Mouse (Mus musculus) forebrain, postnatal 0 days (tissue): ENCODE results near the gene Hivep3. TPM values are rescaled to one million over a fixed set of nuclear protein-coding genes. Genes with fewer than 3 reads are reported as not detected.
A peak's percentile ranks its signal among the peaks of the same experiment; 100 is the strongest.

Experiments used
- ATAC-seq: fragments of 200-750 bp; cut with Nextera tagmentation; 2 replicates; pipeline ENCODE4 v1.8.0; 2017; ENCODE audit warnings: mild to moderate bottlenecking, moderate library complexity
- DNase-seq: peaks from one replicate; pipeline ENCODE4 v3.0.0-alpha.2; 2015
- H3K27ac ChIP-seq: fragments of 300-500 bp; sonication (generic); 2 replicates; pipeline ENCODE4 v1.5.1; 2014; ENCODE audit warnings: low read depth, mild to moderate bottlenecking, antibody characterized with exemption, low read length, moderate library complexity, mixed read lengths
- H3K27me3 ChIP-seq: fragments of 300-500 bp; sonication (generic); 2 replicates; pipeline ENCODE4 v1.6.1; 2014; ENCODE audit warnings: mild to moderate bottlenecking, low read length, mixed read lengths; ENCODE audit not compliant: insufficient read depth
- H3K36me3 ChIP-seq: fragments of 300-500 bp; sonication (generic); 2 replicates; pipeline ENCODE4 v1.6.1; 2014; ENCODE audit warnings: mild to moderate bottlenecking, moderate library complexity; ENCODE audit not compliant: insufficient read depth
- H3K4me1 ChIP-seq: fragments of 300-500 bp; sonication (generic); 2 replicates; pipeline ENCODE4 v1.6.1; 2014; ENCODE audit warnings: antibody characterized with exemption; ENCODE audit not compliant: insufficient read depth
- H3K4me2 ChIP-seq: fragments of 300-500 bp; sonication (generic); 2 replicates; pipeline ENCODE4 v1.6.1; 2014; ENCODE audit warnings: low read depth, mild to moderate bottlenecking, moderate library complexity
- H3K4me3 ChIP-seq: fragments of 300-500 bp; sonication (generic); 2 replicates; pipeline ENCODE4 v1.5.1; 2014; ENCODE audit warnings: low read depth, low read length, mixed read lengths
- H3K9ac ChIP-seq: fragments of 300-500 bp; sonication (generic); 2 replicates; pipeline ENCODE4 v1.6.1; 2014; ENCODE audit warnings: mild to moderate bottlenecking
- H3K9me3 ChIP-seq: fragments of 300-500 bp; sonication (generic); 2 replicates; pipeline ENCODE4 v1.6.1; 2016; ENCODE audit warnings: low read length
- CTCF ChIP-seq: sonication (generic); IDR thresholded peaks from 2 replicates; pipeline ENCODE4 v1.5.1; 2016; ENCODE audit warnings: antibody characterized with exemption, control low read depth, low read depth
- WGBS: fragments of 180-500 bp; shearing (Covaris S2); extraction: QIAGEN DNeasy Blood & Tissue Kit; methylation state at CpG from one replicate; pipeline ENCODE4 v1.1.7; 2014; 5-methylcytosine and 5-hydroxymethylcytosine counted together
- polyA plus RNA-seq: library from polyadenylated mRNA; unstranded; fragments of >200 nt; fragmentation: Nextera tagmentation; extraction: Ambion mirVana; gene quantifications from 2 replicates; pipeline ENCODE4 v1.2.1, GENCODE M21; 2015
- total RNA-seq: library from RNA; depleted of rRNA; stranded (reverse); fragments of >200 nt; gene quantifications from 2 replicates; pipeline ENCODE4 v1.2.3, GENCODE M21; 2014

Gene Hivep3
- total and polyA plus RNA-seq, 2 experiments from 2014 or later = 16.9 to 21.3 TPM

DNA sequence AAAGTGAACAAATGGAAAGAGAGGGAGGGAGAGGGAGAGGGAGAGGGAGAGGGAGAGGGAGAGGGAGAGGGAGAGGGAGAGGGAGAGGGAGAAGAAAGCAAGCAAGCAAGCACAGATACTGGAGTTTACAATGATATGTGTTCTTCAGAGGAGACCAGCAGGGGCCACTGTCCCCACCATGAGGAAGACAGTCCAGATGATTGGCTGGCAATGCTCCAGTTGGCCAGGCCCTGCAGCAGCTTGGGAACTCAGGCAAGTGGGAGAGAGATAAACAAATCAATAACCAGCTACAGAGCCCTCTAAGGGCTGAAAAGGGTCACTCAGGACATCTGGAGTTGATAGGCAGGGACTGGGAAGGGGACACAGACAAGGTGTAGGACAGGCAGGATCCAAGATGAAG is 169.7 kb downstream of the Hivep3 start:
- Histone ChIP-seq H3K27ac (no peak overlapping the region), H3K36me3 (no peaks in the 10 kb centered on the region), H3K27me3 (no peaks in the 10 kb centered on the region), H3K4me1 (peaks cover 14% of the 10 kb centered on the region), H3K9ac (no peak overlapping the region), H3K9me3 (no peaks in the 10 kb centered on the region), H3K4me2 (no peak overlapping the region), H3K4me3 (no peak overlapping the region)
- ATAC-seq (peak; percentile 23; the same call in 1 of the 2 replicates), DNase-seq (peak; percentile 64)
- TF ChIP-seq CTCF = peak; percentile 23; the same call in 1 of the 2 replicates

DNA sequence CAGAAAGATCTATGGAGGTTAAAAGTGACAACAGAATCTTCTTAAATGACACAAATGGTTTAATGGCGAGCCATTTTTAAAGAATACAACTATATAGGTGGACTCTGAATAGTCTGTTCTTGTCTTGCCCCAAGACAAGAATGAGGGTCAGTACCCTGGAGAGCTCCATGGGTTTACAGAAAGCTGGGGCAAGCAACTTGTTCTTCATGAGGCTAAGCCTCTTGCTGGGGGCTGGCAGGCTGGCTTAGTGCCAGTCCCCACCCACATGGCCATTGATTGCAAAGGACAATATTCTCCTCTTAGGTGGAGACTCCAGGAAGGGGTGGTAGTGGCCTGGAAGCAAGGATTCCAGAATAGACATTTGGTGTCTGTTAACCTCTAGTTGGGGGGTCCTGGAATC is 170.2 kb downstream of the Hivep3 start:
- no peak overlapping the region for H3K9ac ChIP-seq
- peaks cover 14% of the 10 kb centered on the region for H3K4me1 ChIP-seq
- H3K27ac ChIP-seq = no peak overlapping the region
- no peak overlapping the region for H3K4me3 ChIP-seq
- DNase-seq (no peak), ATAC-seq (no peak)
- H3K27me3 ChIP-seq = no peaks in the 10 kb centered on the region
- no peaks in the 10 kb centered on the region for H3K36me3 ChIP-seq
- TF ChIP-seq CTCF = no peak
- H3K4me2 ChIP-seq = no peak overlapping the region
- 79% methylated on average over 1 of the region's 1 CpGs for WGBS
- H3K9me3 ChIP-seq = no peaks in the 10 kb centered on the region

DNA sequence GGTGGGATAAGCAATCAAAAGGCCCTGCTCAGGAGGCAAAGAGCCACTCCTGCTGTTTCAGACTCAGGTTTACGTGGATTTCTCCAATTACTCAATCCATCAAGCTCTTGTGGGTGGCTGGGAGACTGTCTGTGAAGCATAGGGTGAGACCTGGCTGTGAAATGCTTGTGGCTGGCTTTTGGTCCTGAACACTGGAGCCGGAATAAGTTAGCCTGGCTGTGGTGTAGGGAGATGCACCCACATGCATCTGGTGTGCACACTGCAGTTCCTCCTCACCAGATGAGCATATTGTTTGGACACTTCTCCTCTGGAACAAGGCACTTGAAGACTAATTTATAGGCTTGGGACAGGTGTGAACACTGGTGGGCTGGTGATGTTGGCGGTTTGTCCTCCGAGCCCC is 170.7 kb downstream of the Hivep3 start:
- Histone ChIP-seq H3K9ac (no peak overlapping the region), H3K9me3 (no peaks in the 10 kb centered on the region), H3K4me3 (no peak overlapping the region), H3K27ac (no peak overlapping the region), H3K36me3 (no peaks in the 10 kb centered on the region), H3K27me3 (no peaks in the 10 kb centered on the region), H3K4me1 (peaks cover 14% of the 10 kb centered on the region), H3K4me2 (no peak overlapping the region)
- TF ChIP-seq CTCF = no peak
- DNase-seq = no peak
- 88% methylated on average over 4 of the region's 4 CpGs for WGBS
- no peak for ATAC-seq

DNA sequence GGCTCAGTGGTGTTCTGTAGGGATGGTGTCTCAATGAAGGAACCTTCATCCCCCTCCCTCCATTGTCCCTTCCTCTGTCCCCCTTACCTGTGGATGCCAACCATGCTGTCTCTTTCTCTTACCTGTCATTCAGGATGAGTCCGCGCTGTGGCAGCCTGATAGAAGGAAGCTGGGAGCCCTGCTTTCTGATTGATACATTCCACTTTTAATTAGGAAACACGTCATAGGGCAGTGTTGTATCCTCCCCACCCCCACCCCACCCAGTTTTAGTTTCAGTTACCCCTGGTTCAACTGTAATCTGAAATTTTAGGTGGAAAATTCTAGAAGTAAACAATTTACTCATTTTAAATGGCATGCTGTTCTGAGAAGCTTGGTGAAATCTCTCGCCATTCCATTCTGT is 173.5 kb downstream of the Hivep3 start:
- no peak for DNase-seq
- TF ChIP-seq CTCF = no peak

DNA sequence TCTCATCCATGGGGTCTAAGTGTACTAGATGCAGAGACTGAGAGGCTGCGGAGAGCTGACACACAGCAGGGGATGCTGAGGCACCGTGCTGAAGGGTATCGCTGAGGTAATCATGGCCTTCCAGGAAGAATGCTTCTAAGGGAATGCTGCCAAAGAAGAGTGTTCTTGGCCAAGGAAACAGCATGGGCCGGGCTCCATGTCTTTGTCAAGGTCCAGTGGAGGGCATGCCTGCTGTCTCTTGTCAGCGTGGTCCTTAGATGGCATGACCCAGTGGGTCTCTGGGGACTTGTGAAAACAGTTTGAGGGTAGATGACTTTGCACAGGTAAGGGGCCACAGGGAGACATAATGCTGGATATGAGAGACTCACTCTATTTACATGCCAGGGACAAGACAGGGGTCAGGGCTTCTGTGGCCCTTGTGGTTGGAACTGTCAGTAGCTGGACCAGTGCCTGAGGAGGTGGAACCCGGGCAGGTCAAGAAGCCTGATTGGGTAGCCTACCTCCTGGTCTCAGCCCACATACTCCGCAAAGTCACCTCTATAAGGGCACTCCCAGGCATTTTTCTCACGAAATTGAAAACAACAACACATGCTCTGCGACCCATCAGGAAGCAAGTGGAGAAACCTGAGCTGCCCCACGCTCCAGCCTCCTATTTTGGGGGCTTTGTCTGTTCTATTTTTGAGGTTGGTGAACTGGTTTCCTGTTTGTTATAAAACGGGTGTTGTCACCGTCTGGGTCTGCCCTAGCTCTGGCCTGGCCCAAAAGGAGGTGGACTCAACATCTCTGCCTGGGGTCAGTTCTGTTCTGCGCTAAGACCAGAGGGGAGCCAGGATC is 177.7 kb downstream of the Hivep3 start:
- DNase-seq = no peak
- no peak overlapping the region for H3K4me3 ChIP-seq

More for the DNA sequence above, 173.5 kb downstream of the Hivep3 start:
- Histone ChIP-seq H3K9ac (no peak overlapping the region), H3K4me1 (peaks cover 8% of the 10 kb centered on the region; the same call in 1 of the 2 replicates), H3K27ac (no peak overlapping the region), H3K4me3 (no peak overlapping the region), H3K36me3 (no peaks in the 10 kb centered on the region), H3K4me2 (no peak overlapping the region), H3K27me3 (no peaks in the 10 kb centered on the region), H3K9me3 (no peaks in the 10 kb centered on the region)
- 92% methylated on average over 4 of the region's 4 CpGs for WGBS
- no peak for ATAC-seq

DNA sequence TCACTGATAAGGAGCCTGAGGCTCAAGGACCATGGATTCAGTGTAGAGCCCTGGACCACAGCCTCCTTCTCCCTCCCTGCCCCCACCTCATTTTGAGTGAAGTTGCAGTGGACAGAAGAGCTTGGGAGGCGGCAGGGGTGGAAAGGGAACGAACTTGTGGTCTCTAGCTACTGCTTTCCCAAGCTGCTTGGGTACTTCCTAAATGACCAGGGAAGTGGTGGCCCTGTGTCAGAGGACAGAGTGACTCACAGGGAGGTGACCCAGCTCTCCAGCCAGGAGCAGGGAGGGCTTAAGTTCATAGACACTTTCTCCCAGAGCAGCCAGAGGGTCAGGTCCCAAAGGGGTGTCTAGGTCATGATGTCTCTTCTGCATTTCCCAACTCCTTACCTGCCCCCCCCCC is 178.6 kb downstream of the Hivep3 start:
- ATAC-seq = no peak
- no peak for DNase-seq
- Histone ChIP-seq H3K36me3 (no peaks in the 10 kb centered on the region), H3K9ac (no peak overlapping the region), H3K27me3 (no peaks in the 10 kb centered on the region), H3K4me3 (no peak overlapping the region), H3K4me1 (no peaks in the 10 kb centered on the region), H3K9me3 (no peaks in the 10 kb centered on the region), H3K27ac (no peak overlapping the region), H3K4me2 (no peak overlapping the region)
- 81% methylated on average over 2 of the region's 2 CpGs for WGBS
- TF ChIP-seq CTCF = no peak

More for the DNA sequence above, 177.7 kb downstream of the Hivep3 start:
- H3K9ac ChIP-seq = no peak overlapping the region
- no peak for TF ChIP-seq CTCF
- no peak overlapping the region for H3K4me2 ChIP-seq
- no peak overlapping the region for H3K27ac ChIP-seq
- H3K4me1 ChIP-seq = no peaks in the 10 kb centered on the region
- H3K36me3 ChIP-seq = no peaks in the 10 kb centered on the region
- H3K27me3 ChIP-seq = no peaks in the 10 kb centered on the region
- 77% methylated on average over 13 of the region's 13 CpGs for WGBS
- ATAC-seq = no peak
- H3K9me3 ChIP-seq = no peaks in the 10 kb centered on the region

DNA sequence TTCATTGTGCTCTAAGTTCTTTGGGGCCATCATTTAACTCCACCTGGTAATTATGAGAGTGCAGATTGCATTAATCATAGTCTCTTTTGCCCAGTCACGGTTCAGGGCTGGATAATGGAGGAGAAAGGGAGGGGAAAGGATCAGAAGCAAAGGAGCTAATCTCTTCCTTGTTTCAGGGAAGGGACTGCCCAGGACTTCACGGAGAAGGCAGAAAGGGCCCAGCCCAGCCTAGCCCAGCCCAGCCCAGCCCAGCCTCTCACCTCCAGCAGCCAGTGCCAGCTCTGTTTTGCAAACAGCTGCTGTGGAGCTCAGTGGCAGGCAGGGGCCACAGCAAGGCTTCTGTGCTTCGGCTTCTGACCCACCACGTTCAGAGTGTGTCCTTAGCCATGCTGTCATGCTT is 180.6 kb downstream of the Hivep3 start:
- Histone ChIP-seq H3K4me2 (no peak overlapping the region), H3K27ac (no peak overlapping the region), H3K4me3 (no peak overlapping the region), H3K27me3 (no peaks in the 10 kb centered on the region), H3K4me1 (no peaks in the 10 kb centered on the region), H3K9ac (no peak overlapping the region), H3K36me3 (no peaks in the 10 kb centered on the region), H3K9me3 (no peaks in the 10 kb centered on the region)
- ATAC-seq = no peak
- WGBS = 19% methylated on average over 4 of the region's 4 CpGs
- DNase-seq = no peak
- TF ChIP-seq CTCF = no peak
